Mouse (Mus musculus) layer of hippocampus, postnatal 36 days (tissue): ENCODE results near the gene Alk. TPM values are rescaled to one million over a fixed set of nuclear protein-coding genes. Genes with fewer than 3 reads are reported as not detected.

Experiments used
- DNase-seq, 2 experiments: peaks; one replicate each; pipeline ENCODE4 v3.0.0; 2022
- total RNA-seq, 2 experiments: library from RNA; stranded (reverse); gene quantifications; 2 replicates each; pipeline ENCODE4 v1.2.3; 2021

The Alk gene
- total RNA-seq, 2 experiments from 2014 or later = 6.8 to 7.1 TPM

- no peak for DNase-seq
Measured at GRCm38 (mm10) chr17:72253411-72253810, 351.0 kb downstream of the Alk start.

- DNase-seq = no peak
Measured at GRCm38 (mm10) chr17:72251554-72251953, 352.9 kb downstream of the Alk start.

- DNase-seq = peak; percentile 4 to 10
Measured at GRCm38 (mm10) chr17:72250482-72251405, 353.7 kb downstream of the Alk start.

- peak; percentile 19 to 32 for DNase-seq
Measured at GRCm38 (mm10) chr17:72242036-72242435, 362.4 kb downstream of the Alk start.

GRCm38 (mm10) chr17:72237315-72237714 is 367.1 kb downstream of the Alk start:
- DNase-seq = no peak

- DNase-seq = no peak
Measured at GRCm38 (mm10) chr17:72230891-72231290, 373.5 kb downstream of the Alk start.

- no peak for DNase-seq
Measured at GRCm38 (mm10) chr17:72218816-72219215, 385.6 kb downstream of the Alk start.

GRCm38 (mm10) chr17:72197576-72197975 is 406.9 kb downstream of the Alk start:
- DNase-seq = no peak

- DNase-seq = no peak
Measured at GRCm38 (mm10) chr17:72194976-72195650, 409.3 kb downstream of the Alk start.

GRCm38 (mm10) chr17:72190536-72190935 is 413.9 kb downstream of the Alk start:
- no peak for DNase-seq

- DNase-seq = no peak
Measured at GRCm38 (mm10) chr17:72187026-72187425, 417.4 kb downstream of the Alk start.

GRCm38 (mm10) chr17:72182414-72182813 is 422.0 kb downstream of the Alk start:
- no peak for DNase-seq

- no peak for DNase-seq
Measured at GRCm38 (mm10) chr17:72180200-72180599, 424.2 kb downstream of the Alk start.

- no peak for DNase-seq
Measured at GRCm38 (mm10) chr17:72179722-72180140, 424.7 kb downstream of the Alk start.

- no peak for DNase-seq
Measured at GRCm38 (mm10) chr17:72173778-72174177, 430.6 kb downstream of the Alk start.

GRCm38 (mm10) chr17:72168152-72168551 is 436.3 kb downstream of the Alk start:
- no peak for DNase-seq

GRCm38 (mm10) chr17:72158857-72159385 is 445.5 kb downstream of the Alk start:
- DNase-seq = no peak

GRCm38 (mm10) chr17:72157830-72158629 is 446.4 kb downstream of the Alk start:
- no peak for DNase-seq

- DNase-seq = no peak
Measured at GRCm38 (mm10) chr17:72153038-72153437, 451.4 kb downstream of the Alk start.

GRCm38 (mm10) chr17:72144946-72145598 is 459.4 kb downstream of the Alk start:
- no peak for DNase-seq

GRCm38 (mm10) chr17:72144461-72144860 is 460.0 kb downstream of the Alk start:
- DNase-seq = no peak
